Mouse (Mus musculus): ENCODE measurements around the gene Daxx. TPM values are rescaled to one million over a fixed set of nuclear protein-coding genes. Genes with fewer than 3 reads are reported as not detected.
"Not testable (repeated sequence)": the region's sequence is repeated elsewhere in the genome, so short reads cannot be mapped to it uniquely, and the experiment has no call there.

Gene Daxx
- polyA plus RNA-seq, 1 experiment from 2014 or later: 66.8 TPM

DNA sequence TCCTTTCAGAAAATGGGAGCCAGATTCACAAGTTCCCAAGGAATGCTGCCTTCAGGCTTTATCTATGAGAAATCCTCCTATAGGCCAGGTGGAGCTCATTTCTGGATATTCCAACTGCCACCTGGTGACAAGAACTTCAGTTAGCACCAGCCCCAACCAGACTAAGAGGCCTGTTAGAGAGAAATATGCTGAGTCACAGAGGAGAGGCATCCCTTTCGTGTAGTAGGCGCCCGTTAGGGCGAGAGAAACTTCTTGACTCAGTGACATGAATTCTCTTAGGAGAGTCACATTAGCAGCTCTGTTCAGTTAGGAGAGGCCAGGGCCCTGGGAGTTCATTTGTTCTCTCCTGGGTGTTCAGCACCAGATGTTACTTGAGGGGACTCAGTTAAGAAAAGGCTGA is 9.6 kb upstream of the Daxx start:
- Histone ChIP-seq H3K27ac (replicated peaks; ENCODE audit: low read depth, low read length) (no peak overlapping the region), H3K36me3 (ENCODE audit: control insufficient read depth, insufficient read depth, low read length) (no peaks in the 10 kb centered on the region), H3K4me3 (ENCODE audit: low read depth, low read length) (no peak overlapping the region), H3K9me3 (ENCODE audit: control insufficient read depth, low read length) (no peaks in the 10 kb centered on the region), H3K4me1 (ENCODE audit: control insufficient read depth, insufficient read depth, low read length) (no peaks in the 10 kb centered on the region), H3K9ac (ENCODE audit: low read length) (no peak overlapping the region), H3K4me2 (ENCODE audit: low read depth, severe bottlenecking) (no peak overlapping the region), H3K27me3 (ENCODE audit: control insufficient read depth, insufficient read depth, low read length) (no peaks in the 10 kb centered on the region)
- WGBS: 82% methylated on average over 4 of the region's 4 CpGs
- DNase-seq (ENCODE audit: low spot score) (no peak), ATAC-seq (ENCODE audit: insufficient number of reproducible peaks, low FRiP score, low TSS enrichment, low read depth) (no peak)

- Histone ChIP-seq H3K4me3 (ENCODE audit: low read depth, low read length) (no peak overlapping the region), H3K4me1 (ENCODE audit: control insufficient read depth, insufficient read depth, low read length) (no peaks in the 10 kb centered on the region), H3K9ac (ENCODE audit: low read length) (no peak overlapping the region), H3K36me3 (ENCODE audit: control insufficient read depth, insufficient read depth, low read length) (no peaks in the 10 kb centered on the region), H3K9me3 (ENCODE audit: control insufficient read depth, low read length) (no peaks in the 10 kb centered on the region), H3K27me3 (ENCODE audit: control insufficient read depth, insufficient read depth, low read length) (no peaks in the 10 kb centered on the region), H3K27ac (replicated peaks; ENCODE audit: low read depth, low read length) (no peak overlapping the region), H3K4me2 (ENCODE audit: low read depth, severe bottlenecking) (no peak overlapping the region)
- DNase-seq (ENCODE audit: low spot score) (no peak), ATAC-seq (ENCODE audit: insufficient number of reproducible peaks, low FRiP score, low TSS enrichment, low read depth) (no peak)
- 64% methylated on average over 7 of the region's 7 CpGs for WGBS
Measured at GRCm38 (mm10) chr17:33900281-33900988, 8.8 kb upstream of the Daxx start.

GRCm38 (mm10) chr17:33900989-33901314 is 8.3 kb upstream of the Daxx start:
- whole genome bisulfite sequencing: 81% methylated on average over 4 of the region's 4 CpGs
- ATAC-seq (ENCODE audit: insufficient number of reproducible peaks, low FRiP score, low TSS enrichment, low read depth): no peak
- no peak overlapping the region for H3K4me3 ChIP-seq (ENCODE audit: low read depth, low read length)

GRCm38 (mm10) chr17:33901653-33902052 is 7.6 kb upstream of the Daxx start:
- Histone ChIP-seq H3K4me2 (ENCODE audit: low read depth, severe bottlenecking) (no peak overlapping the region), H3K36me3 (ENCODE audit: control insufficient read depth, insufficient read depth, low read length) (no peaks in the 10 kb centered on the region), H3K27ac (replicated peaks; ENCODE audit: low read depth, low read length) (no peak overlapping the region), H3K9me3 (ENCODE audit: control insufficient read depth, low read length) (no peaks in the 10 kb centered on the region), H3K4me3 (ENCODE audit: low read depth, low read length) (no peak overlapping the region), H3K9ac (ENCODE audit: low read length) (no peak overlapping the region), H3K27me3 (ENCODE audit: control insufficient read depth, insufficient read depth, low read length) (no peaks in the 10 kb centered on the region), H3K4me1 (ENCODE audit: control insufficient read depth, insufficient read depth, low read length) (no peaks in the 10 kb centered on the region)
- 74% methylated on average over 4 of the region's 4 CpGs for WGBS
- no peak for ATAC-seq (ENCODE audit: insufficient number of reproducible peaks, low FRiP score, low TSS enrichment, low read depth)
- no peak for DNase-seq (ENCODE audit: low spot score)

More at GRCm38 (mm10) chr17:33900989-33901314, 8.3 kb upstream of the Daxx start:
- no peak for DNase-seq (ENCODE audit: low spot score)
- Histone ChIP-seq H3K27ac (replicated peaks; ENCODE audit: low read depth, low read length) (no peak overlapping the region), H3K9ac (ENCODE audit: low read length) (no peak overlapping the region), H3K4me1 (ENCODE audit: control insufficient read depth, insufficient read depth, low read length) (no peaks in the 10 kb centered on the region), H3K27me3 (ENCODE audit: control insufficient read depth, insufficient read depth, low read length) (no peaks in the 10 kb centered on the region), H3K4me2 (ENCODE audit: low read depth, severe bottlenecking) (no peak overlapping the region), H3K36me3 (ENCODE audit: control insufficient read depth, insufficient read depth, low read length) (no peaks in the 10 kb centered on the region), H3K9me3 (ENCODE audit: control insufficient read depth, low read length) (no peaks in the 10 kb centered on the region)

DNA sequence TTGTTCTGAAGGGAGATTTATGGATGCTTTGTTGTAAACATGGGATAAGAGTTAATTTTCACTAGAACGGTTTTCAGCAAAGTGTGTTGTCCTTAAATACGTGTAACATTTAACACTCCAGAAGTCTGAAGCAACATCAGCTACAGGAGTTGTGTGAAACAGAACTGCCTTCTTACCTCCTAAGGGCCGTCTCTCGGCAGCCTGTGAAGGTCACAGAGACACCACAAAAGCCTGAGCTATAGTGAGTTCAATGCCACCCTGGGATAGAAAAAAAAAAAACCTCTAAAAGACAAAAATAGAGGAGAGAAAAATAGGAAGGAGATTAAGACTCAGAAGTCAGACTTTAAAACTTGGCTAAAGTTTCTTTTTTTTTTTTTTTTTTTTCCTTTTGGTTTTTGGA is 7.1 kb upstream of the Daxx start:
- Histone ChIP-seq H3K9me3 (ENCODE audit: control insufficient read depth, low read length) (no peaks in the 10 kb centered on the region), H3K27ac (replicated peaks; ENCODE audit: low read depth, low read length) (no peak overlapping the region), H3K4me3 (ENCODE audit: low read depth, low read length) (no peak overlapping the region), H3K36me3 (ENCODE audit: control insufficient read depth, insufficient read depth, low read length) (no peaks in the 10 kb centered on the region), H3K9ac (ENCODE audit: low read length) (no peak overlapping the region), H3K4me1 (ENCODE audit: control insufficient read depth, insufficient read depth, low read length) (no peaks in the 10 kb centered on the region), H3K27me3 (ENCODE audit: control insufficient read depth, insufficient read depth, low read length) (no peaks in the 10 kb centered on the region), H3K4me2 (ENCODE audit: low read depth, severe bottlenecking) (no peak overlapping the region)
- 34% methylated on average over 4 of the region's 4 CpGs for WGBS
- ATAC-seq (ENCODE audit: insufficient number of reproducible peaks, low FRiP score, low TSS enrichment, low read depth) (no peak), DNase-seq (ENCODE audit: low spot score) (no peak)

DNA sequence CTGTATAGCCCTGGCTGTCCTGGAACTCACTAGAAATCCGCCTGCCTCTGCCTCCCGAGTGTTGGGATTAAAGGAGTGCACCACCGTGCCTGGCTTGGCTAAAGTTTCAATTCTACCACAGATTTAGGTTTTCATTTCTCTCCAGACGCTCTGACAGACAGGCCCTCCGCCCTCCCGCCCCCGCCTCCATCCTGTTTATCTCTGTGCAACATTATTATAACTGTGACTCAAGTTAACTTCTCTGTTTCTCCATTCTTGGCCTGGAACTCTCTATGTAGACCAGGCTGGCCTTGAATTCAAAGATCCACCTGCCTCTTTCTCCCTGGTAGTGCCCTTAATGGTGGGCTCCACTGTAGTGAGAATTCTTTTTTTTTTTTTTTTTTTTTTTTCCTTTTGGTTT is 6.7 kb upstream of the Daxx start:
- no peaks in the 10 kb centered on the region for H3K27me3 ChIP-seq (ENCODE audit: control insufficient read depth, insufficient read depth, low read length)
- ATAC-seq (ENCODE audit: insufficient number of reproducible peaks, low FRiP score, low TSS enrichment, low read depth) (no peak), DNase-seq (ENCODE audit: low spot score) (no peak)
- H3K27ac ChIP-seq (replicated peaks; ENCODE audit: low read depth, low read length): no peak overlapping the region
- WGBS: 81% methylated on average over 7 of the region's 7 CpGs
- H3K4me2 ChIP-seq (ENCODE audit: low read depth, severe bottlenecking): no peak overlapping the region
- no peaks in the 10 kb centered on the region for H3K4me1 ChIP-seq (ENCODE audit: control insufficient read depth, insufficient read depth, low read length)
- H3K9me3 ChIP-seq (ENCODE audit: control insufficient read depth, low read length): no peaks in the 10 kb centered on the region
- no peak overlapping the region for H3K9ac ChIP-seq (ENCODE audit: low read length)
- no peaks in the 10 kb centered on the region for H3K36me3 ChIP-seq (ENCODE audit: control insufficient read depth, insufficient read depth, low read length)
- no peak overlapping the region for H3K4me3 ChIP-seq (ENCODE audit: low read depth, low read length)

DNA sequence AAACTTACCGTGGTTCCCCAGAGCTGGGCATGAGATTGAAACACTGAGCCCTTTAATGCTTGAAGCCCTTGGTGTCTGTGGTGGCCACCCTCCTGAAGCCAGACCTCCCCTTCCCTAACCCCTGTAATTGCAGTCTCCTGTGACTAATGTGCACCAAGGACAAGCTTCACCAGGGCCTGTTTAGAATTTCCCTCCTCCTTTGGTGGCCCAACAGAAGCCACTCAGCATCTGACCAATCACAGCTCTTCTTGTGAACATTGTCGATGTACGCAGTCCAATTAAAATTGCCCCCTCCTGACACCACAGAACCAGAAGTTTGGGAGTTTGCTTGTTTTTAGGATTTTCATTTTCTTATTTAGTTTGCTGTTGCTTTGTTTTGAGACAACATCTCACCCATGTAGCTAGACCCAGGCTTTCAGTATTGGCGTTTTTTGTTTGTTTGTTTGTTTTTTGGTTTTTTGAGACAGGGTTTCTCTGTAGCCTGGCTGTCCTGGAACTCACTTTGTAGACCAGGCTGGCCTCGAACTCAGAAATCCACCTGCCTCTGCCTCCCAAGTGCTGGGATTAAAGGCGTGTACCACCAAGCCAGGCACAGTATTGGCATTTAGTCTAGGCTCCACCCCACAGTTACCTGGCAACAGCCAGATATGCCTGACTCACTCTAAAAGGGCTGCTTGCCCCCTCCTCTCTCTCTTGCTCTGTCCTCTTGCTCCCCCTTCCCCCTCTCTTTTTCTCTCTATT is 5.1 kb upstream of the Daxx start:
- H3K4me2 ChIP-seq (ENCODE audit: low read depth, severe bottlenecking); H3K36me3 ChIP-seq (ENCODE audit: control insufficient read depth, insufficient read depth, low read length); H3K9ac ChIP-seq (ENCODE audit: low read length); H3K4me3 ChIP-seq (ENCODE audit: low read depth, low read length); H3K27ac ChIP-seq (replicated peaks; ENCODE audit: low read depth, low read length); DNase-seq (ENCODE audit: low spot score); ATAC-seq (ENCODE audit: insufficient number of reproducible peaks, low FRiP score, low TSS enrichment, low read depth); H3K27me3 ChIP-seq (ENCODE audit: control insufficient read depth, insufficient read depth, low read length); H3K4me1 ChIP-seq (ENCODE audit: control insufficient read depth, insufficient read depth, low read length); H3K9me3 ChIP-seq (ENCODE audit: control insufficient read depth, low read length): not testable (repeated sequence)
- 74% methylated on average over 6 of the region's 6 CpGs for WGBS

- not testable (repeated sequence) for H3K9ac ChIP-seq (ENCODE audit: low read length); H3K27ac ChIP-seq (replicated peaks; ENCODE audit: low read depth, low read length); DNase-seq (ENCODE audit: low spot score); ATAC-seq (ENCODE audit: insufficient number of reproducible peaks, low FRiP score, low TSS enrichment, low read depth); H3K27me3 ChIP-seq (ENCODE audit: control insufficient read depth, insufficient read depth, low read length); H3K9me3 ChIP-seq (ENCODE audit: control insufficient read depth, low read length); H3K4me3 ChIP-seq (ENCODE audit: low read depth, low read length); H3K4me1 ChIP-seq (ENCODE audit: control insufficient read depth, insufficient read depth, low read length); H3K36me3 ChIP-seq (ENCODE audit: control insufficient read depth, insufficient read depth, low read length); H3K4me2 ChIP-seq (ENCODE audit: low read depth, severe bottlenecking)
- 28% methylated on average over 4 of the region's 4 CpGs for WGBS
Measured at GRCm38 (mm10) chr17:33904835-33905234, 4.4 kb upstream of the Daxx start, which contains the start of gene Platr17. Platr17 (plus strand) TSS chr17:33905135.
